Mouse (Mus musculus) kidney, adult 11 months (tissue): ENCODE data around the gene Magi1.
"Not testable (repeated sequence)": the region's sequence is repeated elsewhere in the genome, so short reads cannot be mapped to it uniquely, and the experiment has no call there.

Source experiments
- DNase-seq: peaks from one replicate; pipeline ENCODE4 v3.0.0; 2022

Gene Magi1

DNA sequence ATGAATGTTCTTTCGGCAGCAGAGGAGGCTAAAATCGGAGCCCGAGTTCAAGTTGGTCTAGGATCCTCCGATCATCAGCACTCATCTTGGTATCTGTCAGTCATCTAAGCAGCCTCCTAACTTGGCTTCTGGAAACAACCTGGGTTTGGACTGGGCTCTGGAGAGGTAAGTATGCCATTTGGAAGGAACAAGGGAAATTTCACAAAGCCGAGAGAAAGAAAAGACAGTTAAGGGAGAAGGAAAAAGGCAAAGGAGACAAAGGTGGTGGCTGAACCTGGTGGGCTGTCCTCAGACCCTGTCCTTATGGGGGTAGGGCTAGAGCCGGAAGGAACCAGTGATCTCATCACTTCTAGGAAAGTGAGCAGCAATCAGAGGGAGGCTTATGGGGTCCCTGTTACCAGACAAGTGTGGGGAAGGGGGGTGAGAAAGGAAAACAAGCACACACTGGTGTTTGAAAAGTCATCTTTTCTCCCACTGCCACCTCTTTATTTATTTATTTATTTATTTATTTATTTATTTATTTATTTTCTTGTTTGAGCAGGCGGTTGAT, 565.8 kb downstream of the Magi1 start:
- DNase-seq: no peak

DNA sequence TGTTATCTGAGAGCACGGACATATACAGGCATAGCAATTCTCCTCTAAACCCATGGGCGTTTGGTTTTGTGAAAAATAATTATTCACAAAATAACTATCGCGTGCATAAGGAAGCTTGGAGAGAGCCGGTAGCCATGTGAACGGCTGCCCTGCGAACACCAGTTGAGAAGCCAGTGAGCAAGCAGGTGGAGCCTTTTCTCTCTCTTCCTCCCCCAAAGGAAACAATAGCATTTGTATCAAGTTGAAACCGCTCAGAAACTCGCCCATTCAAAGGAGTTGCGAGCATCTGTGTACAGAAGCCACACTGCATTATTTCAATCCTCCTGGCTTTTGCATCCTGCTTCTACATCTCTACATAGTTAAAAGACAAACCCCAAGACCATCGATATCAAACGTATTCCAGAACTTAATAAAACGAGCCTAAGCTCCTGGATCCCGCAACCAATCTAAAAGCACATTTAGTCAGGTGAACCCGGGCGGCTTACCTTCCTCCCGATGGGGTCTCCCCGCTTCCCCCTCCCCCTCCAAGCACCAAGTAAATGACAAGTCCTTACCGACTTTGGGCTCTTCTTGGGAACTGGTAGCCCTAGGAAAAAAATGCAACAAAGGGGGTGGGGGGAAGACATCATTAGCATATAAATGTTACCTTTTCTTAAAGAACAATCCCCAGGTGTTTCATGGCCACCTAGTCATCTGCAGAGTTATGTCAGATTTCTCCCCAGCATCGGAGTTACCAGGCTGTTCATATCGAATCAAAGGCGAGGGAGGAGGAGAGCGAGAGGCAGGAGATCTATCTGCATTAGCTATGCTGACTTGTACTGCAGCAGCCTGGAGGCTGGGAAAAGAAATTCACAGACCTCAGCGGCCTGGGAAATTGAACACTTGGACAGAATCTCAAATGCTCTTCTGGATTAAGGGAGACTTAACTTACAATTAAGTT, 566.8 kb downstream of the Magi1 start:
- DNase-seq: no peak

DNA sequence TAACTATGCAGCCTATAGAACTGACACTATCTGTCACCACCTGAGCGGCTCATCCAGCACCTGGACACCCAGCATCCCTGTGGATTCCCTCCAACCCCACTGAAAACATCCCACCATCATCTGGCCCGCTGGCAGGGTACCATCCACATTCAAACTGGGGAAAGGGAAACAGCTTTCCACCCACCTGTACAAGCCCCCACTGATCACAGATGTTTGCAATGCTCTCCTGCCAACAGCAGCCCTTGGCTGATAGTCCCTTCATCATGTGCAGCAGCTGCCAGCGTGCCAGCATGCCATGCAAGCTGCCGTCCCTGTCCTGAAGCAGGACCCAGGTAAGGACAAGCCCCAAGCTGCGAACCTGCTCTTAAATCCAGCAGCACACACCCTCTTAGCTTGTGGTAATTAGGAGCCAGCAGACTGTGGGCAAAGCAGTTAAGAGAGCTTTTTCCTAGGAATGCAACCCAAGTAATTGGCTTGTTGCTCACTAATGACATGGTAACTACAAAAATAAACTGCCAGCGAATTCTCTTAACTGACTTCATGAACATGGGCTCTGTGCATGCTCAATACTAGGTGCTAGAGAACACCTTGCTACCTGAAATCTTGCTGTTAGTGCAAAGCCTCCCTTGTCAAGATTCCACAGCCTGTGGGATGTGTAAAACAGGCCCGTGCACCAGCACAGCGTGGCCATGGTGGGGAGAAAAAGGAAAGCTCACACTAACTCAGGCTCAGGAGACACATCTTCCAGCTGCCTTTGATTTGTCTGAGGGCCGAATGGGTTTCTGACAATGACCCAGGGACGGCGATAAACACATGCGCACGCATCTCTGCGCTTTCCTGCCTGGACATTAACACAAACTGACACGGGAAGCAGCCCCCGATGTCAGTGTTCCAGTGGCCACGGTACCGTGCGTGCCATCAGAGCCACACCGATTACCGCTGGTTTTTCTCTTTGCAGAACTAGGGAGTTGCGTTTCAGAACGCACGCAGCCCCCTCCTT, 568.2 kb downstream of the Magi1 start:
- no peak for DNase-seq

DNA sequence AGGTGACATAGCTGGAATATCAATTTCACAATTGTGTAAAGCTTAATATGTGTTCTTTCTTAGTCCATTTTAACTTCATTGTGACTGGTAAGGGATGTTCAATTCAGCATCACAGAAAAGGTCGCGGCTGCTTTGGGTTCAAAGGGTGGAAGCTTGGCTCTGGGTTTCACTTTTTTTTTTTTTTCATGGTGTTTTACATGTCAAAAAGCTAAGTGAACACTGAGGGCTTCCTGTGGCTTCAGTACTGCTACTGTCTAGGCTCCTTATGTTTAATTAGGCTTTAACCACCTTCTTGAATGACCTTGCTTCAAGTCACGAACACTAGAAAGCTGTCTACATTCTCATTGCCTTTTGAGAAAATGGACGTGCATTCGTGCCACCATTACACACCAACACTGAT, 579.4 kb downstream of the Magi1 start:
- no peak for DNase-seq

DNA sequence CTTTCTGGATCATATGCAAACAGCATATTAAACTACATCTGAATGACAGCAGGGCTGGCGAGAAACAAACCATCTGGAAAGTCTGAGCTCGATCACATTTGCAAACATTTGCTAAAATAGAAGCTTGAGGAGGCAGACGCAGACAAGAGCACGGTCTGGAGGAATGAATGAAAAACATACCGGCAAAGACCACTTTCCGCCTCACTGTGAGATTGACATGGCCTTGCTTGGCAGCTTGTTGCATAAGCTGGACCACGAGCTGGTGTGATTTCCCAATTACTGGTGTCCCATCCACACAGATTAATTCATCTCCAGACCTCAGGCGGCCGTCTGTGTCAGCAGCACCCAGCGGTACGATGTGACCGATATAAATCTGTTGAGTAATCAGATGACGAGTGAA, 584.3 kb downstream of the Magi1 start:
- DNase-seq: no peak

DNA sequence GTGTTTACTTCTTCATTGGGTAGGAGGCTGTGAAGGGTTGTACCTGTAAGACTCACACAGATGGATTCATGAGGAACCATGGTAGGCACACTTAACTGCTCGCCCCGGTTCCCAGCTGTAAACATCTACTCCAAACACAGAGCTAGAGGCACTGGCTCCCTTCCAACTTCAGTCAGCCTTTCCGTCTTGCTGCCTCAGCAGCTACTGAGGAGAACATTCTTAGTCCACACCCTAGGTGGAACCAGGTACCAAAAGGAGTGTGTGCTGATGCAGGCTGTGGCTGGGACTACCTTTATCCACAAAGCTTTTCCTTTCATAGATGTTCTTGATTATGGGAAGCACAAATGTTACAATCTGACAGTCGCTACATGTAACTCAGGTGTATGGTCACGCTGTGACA, 585.8 kb downstream of the Magi1 start:
- DNase-seq: no peak

DNA sequence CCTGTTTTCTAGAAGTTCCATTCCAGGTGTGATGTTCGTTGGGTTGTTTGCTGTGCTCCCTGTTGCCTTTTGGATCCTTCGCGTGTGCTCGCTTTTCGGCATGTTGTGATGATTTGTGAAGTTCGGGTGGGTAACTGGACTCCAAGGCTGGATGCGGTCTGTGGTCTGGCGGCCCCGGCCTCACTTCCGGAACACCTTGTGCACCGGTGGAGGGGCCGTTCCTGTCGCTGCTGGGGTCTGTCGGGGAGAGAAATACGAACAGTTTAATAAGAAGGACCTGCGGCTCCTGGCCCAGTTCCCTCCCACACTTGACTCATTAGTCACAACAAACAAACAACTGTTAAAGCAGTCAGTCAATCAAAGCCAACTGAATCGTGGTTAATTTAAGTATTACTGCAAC, 605.0 kb downstream of the Magi1 start:
- no peak for DNase-seq

DNA sequence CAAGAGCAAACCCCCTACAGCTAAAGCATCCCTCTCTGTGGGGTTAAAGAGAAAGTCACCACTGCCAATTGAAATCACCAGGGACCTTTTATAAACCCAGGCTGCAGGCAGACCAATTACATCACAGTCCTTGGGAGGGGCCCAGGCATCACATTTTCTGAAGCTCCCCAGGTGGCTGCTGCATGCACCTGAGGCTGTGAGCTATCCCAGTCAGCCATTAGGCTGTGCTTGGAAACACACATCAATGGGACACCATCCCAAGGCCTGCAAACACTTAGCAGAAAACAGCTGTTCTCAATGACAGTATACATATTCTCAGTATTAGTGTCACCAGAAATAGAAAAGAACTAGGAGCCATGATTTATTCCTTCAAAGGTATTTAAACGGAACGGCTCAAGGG, 617.0 kb downstream of the Magi1 start:
- no peak for DNase-seq

DNA sequence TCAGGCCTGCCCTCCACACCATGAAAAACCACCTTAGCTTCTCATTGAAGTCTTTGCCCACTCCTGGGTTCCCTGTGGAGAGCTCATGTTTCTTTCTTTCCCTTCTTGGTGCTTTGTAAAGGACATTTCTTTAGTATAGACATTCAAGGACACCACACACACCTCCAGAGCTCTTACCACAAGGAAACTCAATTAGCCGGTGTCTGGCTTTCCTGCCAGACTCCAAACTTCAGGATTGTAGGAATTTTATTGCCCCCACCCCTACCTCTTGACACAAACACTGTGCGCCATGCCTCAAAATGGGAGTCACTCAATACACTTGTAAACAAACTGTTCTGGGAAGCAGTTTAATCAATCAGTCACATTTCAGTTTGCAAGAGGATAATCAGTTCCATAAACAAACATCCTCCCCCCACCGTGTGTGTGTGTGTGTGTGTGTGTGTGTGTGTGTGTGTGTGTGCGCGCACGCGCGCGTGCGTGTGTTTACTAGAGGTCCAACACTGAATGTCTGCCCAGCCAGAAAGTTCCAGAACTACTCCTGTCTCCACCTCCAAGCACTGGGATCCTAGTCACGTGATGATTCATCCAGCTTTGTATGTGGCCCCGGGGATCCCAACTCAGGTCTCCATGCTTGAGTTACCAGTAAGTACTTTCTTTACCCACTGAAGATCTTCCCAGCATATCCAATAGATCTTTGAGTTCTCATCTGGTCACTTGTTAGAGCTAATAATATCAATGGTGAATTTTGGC, 618.5 kb downstream of the Magi1 start:
- DNase-seq: no peak

DNA sequence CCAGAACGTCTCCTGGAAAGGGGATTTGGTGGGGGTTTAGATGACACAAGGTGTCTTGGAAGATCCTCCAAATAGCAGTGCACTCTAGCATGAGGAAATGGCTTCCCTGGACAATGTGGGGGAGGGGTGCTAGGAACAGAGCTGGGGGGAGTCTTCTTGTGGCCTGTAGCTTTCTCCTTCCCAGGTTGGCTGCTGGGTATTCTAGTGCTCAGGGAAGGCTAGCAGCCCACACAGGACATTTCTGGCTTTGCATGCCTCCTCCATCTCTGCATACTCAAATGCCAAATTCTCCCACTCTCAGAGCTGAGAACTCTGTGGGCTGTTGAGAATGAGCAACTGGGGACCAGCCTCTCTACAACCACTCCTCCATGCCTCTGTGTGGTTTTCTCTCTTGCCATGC, 622.6 kb downstream of the Magi1 start:
- no peak for DNase-seq

DNA sequence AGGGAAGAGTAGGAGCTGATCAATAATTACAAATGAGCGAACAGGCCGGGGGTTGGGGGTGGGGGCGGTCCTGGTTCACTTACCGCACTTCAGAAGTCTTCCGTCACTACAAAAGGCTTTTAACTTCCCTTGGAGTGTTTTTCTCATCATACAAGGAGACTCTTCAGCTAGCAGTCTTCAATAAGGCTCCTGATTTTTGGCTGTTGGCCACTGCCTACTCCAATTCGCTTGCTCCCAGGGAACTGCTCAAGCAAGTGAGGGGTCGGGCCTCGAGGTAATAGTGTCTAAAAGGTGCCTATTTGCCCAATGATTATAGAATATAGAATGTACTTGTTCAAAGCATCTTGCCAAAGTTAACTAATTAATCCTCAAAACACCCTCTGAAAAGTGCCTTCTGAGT, 624.2 kb downstream of the Magi1 start:
- no peak for DNase-seq

DNA sequence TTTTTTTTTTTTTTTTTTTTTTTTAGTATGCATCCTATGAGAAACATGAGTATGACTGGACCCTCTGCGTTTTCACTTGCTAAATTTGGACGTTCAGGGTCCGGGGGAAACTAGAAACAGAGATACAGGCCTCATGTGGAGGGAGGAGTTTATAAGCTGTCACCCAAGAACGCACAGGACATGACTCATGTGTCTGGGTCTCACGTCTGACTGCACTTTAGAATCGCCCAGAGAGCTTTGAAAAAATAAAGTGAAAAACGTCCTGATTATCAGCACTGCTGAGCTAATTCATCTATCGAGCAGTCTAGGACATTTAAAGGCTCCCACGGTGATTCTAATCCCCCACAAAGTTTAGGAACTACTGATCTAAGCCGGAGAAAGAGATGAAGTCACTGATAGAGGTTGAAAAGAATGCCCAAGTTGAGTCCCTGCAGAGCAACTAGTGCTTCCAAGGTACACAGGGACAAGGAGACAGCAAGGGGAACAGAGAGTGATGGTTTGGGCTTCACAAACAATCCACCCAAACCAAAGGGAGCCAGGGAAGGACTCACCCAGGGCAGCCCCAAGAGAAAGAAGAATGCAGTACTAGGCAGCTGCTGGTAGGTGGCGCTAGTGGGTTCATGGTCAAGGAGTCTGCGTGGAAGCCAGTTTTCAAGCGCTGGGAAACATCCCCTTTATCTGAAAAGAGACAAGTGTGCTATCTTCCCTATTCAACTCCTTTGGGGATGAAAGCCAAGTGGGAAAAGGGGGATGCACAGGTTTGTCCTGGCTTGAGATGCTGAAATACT, 626.3 kb downstream of the Magi1 start:
- peak; percentile 31 for DNase-seq

DNA sequence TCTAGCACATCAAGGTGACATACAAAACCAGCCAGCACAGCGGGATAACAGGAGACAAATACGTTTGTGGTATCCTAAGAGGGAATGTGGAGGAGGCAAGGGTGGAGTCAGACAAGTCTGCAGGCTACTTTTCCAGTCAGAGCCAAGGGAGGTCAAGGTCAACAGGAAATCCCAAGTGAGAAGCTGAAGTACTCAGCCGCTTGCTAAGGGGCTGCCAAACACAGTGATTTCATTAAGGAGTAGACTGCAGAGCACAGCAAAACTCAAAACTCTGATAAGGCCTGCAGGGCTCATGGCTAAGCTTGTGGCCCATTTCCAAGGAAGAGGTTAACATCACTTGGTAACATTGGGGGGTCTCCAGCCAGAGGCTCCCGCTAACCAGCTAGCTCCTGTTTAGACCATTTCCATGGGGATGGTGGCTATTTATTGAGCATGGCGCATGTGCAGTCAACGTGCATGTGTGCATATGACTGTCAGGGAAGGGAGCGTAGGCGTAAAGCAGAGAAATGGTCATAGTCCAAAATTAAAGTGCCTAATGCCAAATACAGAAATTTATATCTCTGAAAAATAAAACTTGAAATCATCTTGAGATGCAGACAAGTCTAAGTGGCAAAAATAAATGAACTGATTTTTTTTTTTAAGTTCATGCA, 635.0 kb downstream of the Magi1 start:
- DNase-seq: no peak

DNA sequence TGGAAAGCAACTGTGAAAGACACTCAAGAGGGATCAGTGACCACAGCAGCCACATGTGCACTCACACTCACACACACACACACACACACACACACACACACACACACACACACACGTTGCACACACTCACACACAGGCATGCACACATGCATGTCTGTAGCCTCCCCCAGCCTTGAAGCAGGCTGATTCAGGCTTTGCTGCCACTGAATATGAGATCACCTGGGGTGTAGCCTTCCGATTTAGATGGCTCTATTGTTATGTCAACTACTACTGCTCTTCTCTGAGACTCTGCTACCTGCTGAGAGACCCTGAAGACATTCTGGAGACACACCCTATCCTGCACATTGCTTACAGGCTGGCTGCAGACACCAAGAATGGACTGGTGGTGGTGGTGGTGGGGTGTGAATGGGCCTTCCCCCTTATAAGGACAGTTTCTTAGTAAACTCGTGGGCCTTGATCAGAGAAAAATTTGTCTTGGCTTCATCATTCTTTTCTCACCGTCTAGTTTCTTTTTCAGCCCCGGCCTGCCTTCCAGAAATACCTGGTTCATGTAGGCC, 653.9 kb downstream of the Magi1 start:
- not testable (repeated sequence) for DNase-seq

DNA sequence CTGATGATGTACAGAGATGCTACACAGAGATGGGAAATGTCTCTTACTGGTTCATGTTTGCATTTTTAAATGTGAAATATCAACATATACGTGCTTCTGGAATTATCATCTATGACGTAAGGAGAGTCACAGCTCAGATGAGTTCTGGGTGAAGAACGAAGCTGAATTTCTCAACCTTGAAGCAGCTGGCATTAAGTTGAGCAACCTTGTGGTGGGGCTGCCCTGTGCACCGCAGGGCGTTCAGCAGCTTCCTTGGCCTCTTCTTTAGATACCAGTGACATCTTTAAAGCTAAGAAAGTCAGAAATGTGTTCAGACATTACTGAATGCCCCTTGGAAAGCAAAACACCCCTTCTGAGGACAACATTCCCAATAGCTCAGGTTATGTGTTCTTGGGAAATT, 656.5 kb downstream of the Magi1 start:
- DNase-seq: no peak
